Mouse (Mus musculus) embryo, embryonic 9.5 days (tissue): Measurements from ENCODE around the gene Dnal4.

Experiments
- DNase-seq: peaks from one replicate; pipeline ENCODE4 v3.0.0-alpha.2; 2017; ENCODE audit errors: extremely low spot score

Dnal4 gene

GRCm38 (mm10) chr15:79763601-79764246, 13.9 kb downstream of the Dnal4 start:
- DNase-seq = no peak

- no peak for DNase-seq
Observed at GRCm38 (mm10) chr15:79763001-79763400, 14.6 kb downstream of the Dnal4 start.

GRCm38 (mm10) chr15:79760956-79761355, 16.7 kb downstream of the Dnal4 start:
- no peak for DNase-seq

GRCm38 (mm10) chr15:79757118-79757517, 20.5 kb downstream of the Dnal4 start:
- no peak for DNase-seq

GRCm38 (mm10) chr15:79755977-79756625, 21.5 kb downstream of the Dnal4 start:
- no peak for DNase-seq

GRCm38 (mm10) chr15:79755176-79755575, 22.5 kb downstream of the Dnal4 start:
- no peak for DNase-seq

- no peak for DNase-seq
Observed at GRCm38 (mm10) chr15:79753873-79754272, 23.8 kb downstream of the Dnal4 start.

GRCm38 (mm10) chr15:79753420-79753752, 24.3 kb downstream of the Dnal4 start:
- no peak for DNase-seq

- DNase-seq = peak; percentile 78
Observed at GRCm38 (mm10) chr15:79752742-79753419, 24.8 kb downstream of the Dnal4 start.

GRCm38 (mm10) chr15:79751772-79752171, 25.9 kb downstream of the Dnal4 start:
- DNase-seq = no peak

- no peak for DNase-seq
Observed at GRCm38 (mm10) chr15:79750266-79750665, 27.4 kb downstream of the Dnal4 start.

- no peak for DNase-seq
Observed at GRCm38 (mm10) chr15:79749162-79749561, 28.5 kb downstream of the Dnal4 start.

- DNase-seq = peak; percentile 42
Observed at GRCm38 (mm10) chr15:79747998-79748397, 29.7 kb downstream of the Dnal4 start.

GRCm38 (mm10) chr15:79745883-79746282, 31.8 kb downstream of the Dnal4 start:
- DNase-seq = no peak

- no peak for DNase-seq
Observed at GRCm38 (mm10) chr15:79745312-79745711, 32.3 kb downstream of the Dnal4 start.

- DNase-seq = no peak
Observed at GRCm38 (mm10) chr15:79744742-79745141, 32.9 kb downstream of the Dnal4 start.

- DNase-seq = no peak
Observed at GRCm38 (mm10) chr15:79744001-79744400, 33.6 kb downstream of the Dnal4 start.

GRCm38 (mm10) chr15:79742706-79743023, 35.0 kb downstream of the Dnal4 start:
- DNase-seq = no peak

GRCm38 (mm10) chr15:79741921-79742705, 35.5 kb downstream of the Dnal4 start, which contains the start of gene Sun2:
Sun2 (minus strand) TSS chr15:79742536.
- peak; percentile 88 for DNase-seq

GRCm38 (mm10) chr15:79741173-79741858, 36.3 kb downstream of the Dnal4 start:
- DNase-seq = no peak

- DNase-seq = no peak
Observed at GRCm38 (mm10) chr15:79740739-79741138, 36.9 kb downstream of the Dnal4 start.

- DNase-seq = no peak
Observed at GRCm38 (mm10) chr15:79734311-79734710, 43.3 kb downstream of the Dnal4 start.
